In the genomic region with DNA sequence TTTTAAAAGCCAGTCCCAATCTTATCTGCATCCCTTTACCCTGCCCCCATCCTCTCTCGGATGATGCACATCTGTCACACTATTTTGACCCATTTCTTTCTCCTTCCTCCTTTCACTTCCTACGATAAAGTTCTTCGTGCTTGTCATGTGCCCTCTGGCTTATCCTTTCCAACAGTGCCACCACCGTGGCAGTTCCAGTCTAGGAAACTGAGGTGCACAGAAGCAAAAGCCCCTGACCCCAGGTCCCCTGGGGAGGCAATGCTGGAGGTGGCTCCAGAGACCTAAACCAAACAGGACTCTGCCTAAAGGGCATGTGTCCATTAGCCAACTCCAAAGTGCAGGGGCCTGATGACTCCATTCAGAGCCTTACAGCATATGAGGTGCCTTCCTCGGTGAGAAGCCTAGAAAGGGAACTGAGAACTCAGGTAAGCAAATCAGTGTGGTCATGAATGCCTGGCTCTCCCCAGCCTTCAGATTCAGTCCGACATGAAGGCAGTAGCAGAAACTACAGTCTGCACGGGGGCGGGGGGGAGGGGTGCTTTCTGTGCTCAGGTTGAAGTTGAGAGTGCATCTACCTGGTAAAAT, we compare ENCODE assay signal across 20 mouse cellular contexts.
"Had no signal": no experiment of that assay in that cellular context is flagged by ENCODE, and none has a peak within 500 bp of the region (broad histone marks: within the 10 kb centered on the region; RNA-seq: fewer than 3 reads in every experiment).

No protein-coding gene starts in this region.

- H3K9ac ChIP-seq: liver, embryonic 13.5 days; midbrain, embryonic 12.5 days; midbrain, embryonic 15.5 days; neural tube, embryonic 13.5 days had no signal

- H3K36me3 ChIP-seq: liver, embryonic 13.5 days; midbrain, embryonic 12.5 days; midbrain, embryonic 15.5 days; neural tube, embryonic 13.5 days had no signal

- H3K9me3 ChIP-seq: liver, embryonic 13.5 days; midbrain, embryonic 12.5 days; midbrain, embryonic 15.5 days; neural tube, embryonic 13.5 days had no signal

- DNase-seq: kidney, adult 18-20 months; kidney, adult 9 months; kidney, postnatal 14 days; kidney, postnatal 4 days; layer of hippocampus, adult 9-11 months; liver, embryonic 13.5 days; lung, adult 2 months; lung, postnatal 14 days; lung, postnatal 4 days; right cerebral cortex, postnatal 14 days; right cerebral cortex, postnatal 4 days; thymus, adult 2 months; thymus, postnatal 14 days; thymus, postnatal 4 days had no signal

- H3K4me3 ChIP-seq: layer of hippocampus, adult 2 months; liver, embryonic 13.5 days; midbrain, embryonic 12.5 days; midbrain, embryonic 15.5 days; myocyte; neural tube, embryonic 13.5 days had no signal

- H3K4me1 ChIP-seq: liver, embryonic 13.5 days had no signal

- ATAC-seq: midbrain, embryonic 15.5 days had no signal

- H3K27me3 ChIP-seq: liver, embryonic 13.5 days; midbrain, embryonic 15.5 days; neural tube, embryonic 13.5 days had no signal

- H3K27ac ChIP-seq: layer of hippocampus, adult 2 months; liver, embryonic 13.5 days; midbrain, embryonic 12.5 days; midbrain, embryonic 15.5 days; neural tube, embryonic 13.5 days; stomach, postnatal 0 days had no signal

- H3K4me2 ChIP-seq: liver, embryonic 13.5 days; midbrain, embryonic 12.5 days; midbrain, embryonic 15.5 days; neural tube, embryonic 13.5 days had no signal
